Mouse (Mus musculus): ENCODE measurements around the gene Vkorc1l1.

Vkorc1l1 gene

DNA sequence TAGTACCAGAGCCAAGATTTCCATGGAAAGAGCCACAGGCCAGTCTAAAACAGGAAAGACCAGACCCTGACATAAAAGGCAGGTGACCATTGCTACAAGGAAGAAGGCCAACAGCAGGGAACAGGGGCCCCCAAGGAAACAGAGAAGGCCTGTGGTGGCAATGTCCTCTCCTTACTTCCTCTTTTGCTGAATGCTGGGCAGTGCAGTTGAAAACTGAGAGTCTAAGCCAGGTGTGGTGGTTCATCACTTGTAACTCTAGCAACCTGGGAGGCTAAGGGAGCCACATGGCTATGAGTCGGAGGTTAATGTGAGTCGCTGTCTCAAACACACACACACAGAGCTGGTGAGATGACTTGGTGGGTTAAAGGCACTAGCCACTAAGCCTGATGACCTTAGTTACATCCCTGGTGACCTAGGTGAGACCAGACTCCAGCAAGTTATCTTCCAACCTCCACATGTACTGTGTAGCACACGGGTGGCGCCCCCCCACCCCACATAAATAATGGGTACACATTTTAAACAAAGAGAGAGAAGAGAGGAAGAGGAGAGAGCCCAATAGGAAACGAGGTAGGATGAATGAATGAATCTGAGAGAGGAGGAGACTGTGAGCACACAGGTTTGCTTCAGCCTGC, 59.7 kb downstream of the Vkorc1l1 start:
- DNase-seq (ENCODE audit: low spot score), result no peak

DNA sequence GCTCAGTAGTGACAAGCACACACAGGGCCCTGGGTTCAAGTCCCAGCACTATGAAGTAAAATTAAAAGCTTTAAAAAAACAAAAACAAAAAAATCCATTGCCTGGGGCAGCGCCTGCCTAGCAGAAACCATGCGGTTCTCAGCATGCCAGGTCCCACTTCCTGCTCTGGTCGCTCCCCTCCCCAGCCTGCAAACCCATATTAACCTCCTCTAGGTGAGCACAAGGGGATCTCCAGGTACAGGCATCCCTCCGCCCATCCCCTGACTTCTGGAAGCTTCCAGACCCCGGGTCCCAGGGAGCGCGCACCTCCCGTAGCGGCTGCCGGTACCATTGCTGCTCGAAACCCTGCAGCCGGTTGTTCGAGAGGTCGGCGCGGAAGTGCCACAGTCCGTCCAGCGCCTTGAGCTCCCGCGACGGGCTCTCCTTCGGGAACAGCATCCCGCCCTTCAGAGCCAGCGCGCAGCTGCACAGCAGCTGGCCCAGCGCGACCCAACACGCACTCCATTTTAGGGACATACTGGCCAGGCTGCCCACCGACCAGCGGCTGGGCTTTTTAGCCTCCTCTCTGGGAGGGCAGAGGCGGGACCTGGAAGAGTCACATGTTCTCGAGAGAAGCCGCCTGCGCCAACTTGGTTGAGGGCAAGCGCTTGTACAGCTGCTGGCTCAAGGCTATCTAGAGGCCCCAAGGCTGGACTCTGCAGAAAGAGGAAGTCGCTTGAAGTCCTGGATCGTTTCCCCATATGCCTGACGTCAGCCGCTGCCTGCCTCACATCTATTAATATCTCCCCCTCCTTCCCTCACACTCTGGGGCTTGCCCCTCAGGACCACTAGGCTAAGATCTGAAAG, 60.8 kb downstream of the Vkorc1l1 start, which contains the start of gene Gusb:
TSS of gene Gusb (minus strand) at position 749 of the 846 bp plus-strand sequence.
- DNase-seq (ENCODE audit: low spot score), result peak; percentile 93

DNA sequence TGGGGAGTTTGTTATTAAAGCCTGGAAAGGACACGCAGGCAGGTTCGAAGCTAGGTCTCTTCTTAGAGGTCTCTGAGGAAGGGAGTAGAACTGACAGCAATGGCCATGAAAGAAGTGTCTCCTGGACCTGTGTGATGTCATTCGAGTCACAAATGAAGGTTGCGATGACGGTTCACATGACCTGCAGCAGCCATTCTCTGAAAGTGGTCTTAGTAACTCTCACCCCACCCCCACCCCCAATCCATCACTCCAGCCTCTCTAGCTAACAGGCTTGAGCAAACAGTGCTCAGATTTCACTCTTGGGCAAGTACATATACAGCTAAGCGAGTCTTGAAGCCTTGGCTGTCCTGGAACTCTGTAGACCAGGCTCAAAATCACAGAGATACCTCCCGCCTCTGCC, 61.5 kb downstream of the Vkorc1l1 start:
- DNase-seq (ENCODE audit: low spot score), result no peak

DNA sequence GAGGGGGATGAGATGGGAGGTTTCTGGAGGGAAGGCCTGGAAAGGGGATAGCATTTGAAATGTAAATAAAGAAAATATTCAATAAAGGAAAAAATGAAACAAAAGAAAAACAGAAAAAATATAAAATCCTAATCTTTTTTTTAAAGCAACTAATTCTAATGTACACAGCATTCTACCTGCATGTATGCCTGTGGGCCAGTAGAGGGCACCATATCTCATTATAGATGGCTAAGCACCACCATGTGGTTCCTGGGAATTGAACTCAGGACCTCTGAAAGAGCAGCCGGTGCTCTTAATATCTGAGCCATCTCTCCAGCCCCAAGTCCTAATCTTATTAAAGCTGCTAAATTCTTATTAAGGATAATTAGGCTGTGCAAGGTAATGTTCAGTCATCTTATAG, 65.6 kb downstream of the Vkorc1l1 start:
- no peak for DNase-seq (ENCODE audit: low spot score)

DNA sequence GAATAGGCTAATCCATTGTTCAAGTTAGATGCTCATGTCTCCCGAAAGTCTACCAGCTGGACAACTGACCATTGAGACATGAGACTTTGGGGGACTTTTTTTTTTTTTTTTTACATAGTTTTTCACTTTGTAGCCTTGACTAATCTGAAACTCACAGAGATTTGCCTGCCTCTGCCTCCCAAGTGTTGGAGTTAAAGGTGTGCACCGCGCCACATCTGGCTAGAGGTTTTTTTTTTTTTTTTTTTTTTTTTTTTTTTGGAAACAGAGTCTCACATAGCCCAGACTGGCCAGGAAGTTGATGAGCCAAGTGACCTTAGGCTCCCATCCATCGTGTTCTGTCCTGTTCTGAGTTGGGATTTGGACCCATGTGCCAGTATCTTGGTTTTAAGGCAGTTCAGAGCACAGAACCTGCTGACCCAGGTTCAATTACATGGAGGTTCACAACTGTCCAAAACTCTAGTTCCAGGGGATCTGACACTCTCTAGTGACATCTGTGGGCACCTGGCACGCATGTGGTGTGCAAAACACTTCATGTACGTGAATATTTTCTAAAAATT, 66.3 kb downstream of the Vkorc1l1 start:
- DNase-seq (ENCODE audit: low spot score), result no peak

DNA sequence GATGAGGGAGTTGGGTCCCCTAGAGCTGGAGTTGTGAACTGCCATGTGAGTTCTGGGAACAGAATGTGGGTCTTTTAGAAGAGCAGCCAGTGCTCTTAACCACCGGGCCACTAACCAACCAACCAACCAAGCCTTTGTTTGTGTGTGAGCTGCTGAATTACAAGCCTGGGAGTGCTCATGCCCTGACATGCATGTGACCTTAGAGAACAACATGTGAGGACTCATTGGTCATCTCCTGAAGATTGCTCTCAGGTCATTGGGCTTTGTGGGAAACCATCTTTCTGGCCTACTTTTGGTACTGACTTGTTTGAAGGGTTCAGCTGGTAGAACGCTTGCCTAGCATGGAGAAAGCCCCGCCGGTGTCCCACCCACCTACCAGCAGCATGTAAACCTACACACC, 68.0 kb downstream of the Vkorc1l1 start:
- DNase-seq (ENCODE audit: low spot score), result no peak

DNA sequence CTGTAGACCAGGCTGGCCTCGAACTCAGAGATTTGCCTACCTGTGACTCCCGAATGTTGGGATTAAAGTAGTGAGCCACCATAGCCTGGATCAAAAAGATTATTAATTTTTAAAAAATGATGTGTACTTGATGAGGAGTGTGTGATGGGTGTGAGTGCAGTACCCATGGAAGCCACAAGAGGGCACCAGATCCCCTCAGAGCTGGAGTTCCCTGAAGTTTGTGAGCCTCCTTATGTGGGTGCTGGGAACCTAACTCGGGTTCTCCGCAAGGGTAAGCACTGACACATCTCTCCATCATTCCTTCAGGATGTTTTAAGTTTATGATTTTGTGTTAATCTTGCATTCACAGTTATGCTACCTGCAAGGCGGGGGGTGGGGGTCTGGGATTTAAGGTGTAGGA, 69.2 kb downstream of the Vkorc1l1 start:
- no peak for DNase-seq (ENCODE audit: low spot score)

DNA sequence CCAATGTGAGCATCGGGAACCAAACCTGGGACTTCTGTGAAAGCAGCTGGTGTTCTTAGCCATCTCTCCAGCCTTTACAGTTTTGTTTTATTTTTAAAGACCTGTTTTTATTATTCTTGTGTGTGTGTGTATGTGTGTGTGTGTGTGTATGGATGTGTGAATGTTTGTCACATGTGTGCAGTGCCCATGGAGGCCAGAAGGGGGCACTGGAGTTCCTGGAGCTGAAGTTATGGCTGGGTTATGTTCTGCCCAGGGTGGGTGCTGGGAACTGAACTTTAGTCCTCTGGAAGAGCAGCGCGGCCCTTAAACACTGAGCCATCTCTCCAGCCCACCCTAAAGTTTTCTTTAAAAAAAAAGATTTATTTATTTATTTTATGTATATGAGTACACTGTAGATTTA, 73.3 kb downstream of the Vkorc1l1 start:
- no peak for DNase-seq (ENCODE audit: low spot score)

DNA sequence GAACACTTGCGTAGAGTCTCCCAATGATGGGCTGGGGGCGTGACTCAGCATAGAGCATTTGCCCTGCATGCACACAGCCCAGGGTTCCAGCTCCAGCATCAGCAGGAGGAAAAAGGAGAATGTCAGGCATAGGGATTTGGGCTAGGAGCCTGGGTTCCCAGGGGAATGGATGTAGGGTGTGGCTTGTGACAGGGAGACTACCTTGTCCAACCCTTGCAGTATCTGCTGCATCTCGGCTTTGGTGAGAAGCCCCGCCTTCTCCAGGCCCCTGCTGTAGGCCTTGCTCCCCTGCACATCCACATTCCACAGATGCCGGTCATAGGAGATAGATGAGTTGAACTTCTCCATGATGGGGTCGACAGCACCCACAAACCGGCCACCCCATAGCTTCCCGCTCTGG, 77.7 kb downstream of the Vkorc1l1 start:
- DNase-seq (ENCODE audit: low spot score), result peak; percentile 52

DNA sequence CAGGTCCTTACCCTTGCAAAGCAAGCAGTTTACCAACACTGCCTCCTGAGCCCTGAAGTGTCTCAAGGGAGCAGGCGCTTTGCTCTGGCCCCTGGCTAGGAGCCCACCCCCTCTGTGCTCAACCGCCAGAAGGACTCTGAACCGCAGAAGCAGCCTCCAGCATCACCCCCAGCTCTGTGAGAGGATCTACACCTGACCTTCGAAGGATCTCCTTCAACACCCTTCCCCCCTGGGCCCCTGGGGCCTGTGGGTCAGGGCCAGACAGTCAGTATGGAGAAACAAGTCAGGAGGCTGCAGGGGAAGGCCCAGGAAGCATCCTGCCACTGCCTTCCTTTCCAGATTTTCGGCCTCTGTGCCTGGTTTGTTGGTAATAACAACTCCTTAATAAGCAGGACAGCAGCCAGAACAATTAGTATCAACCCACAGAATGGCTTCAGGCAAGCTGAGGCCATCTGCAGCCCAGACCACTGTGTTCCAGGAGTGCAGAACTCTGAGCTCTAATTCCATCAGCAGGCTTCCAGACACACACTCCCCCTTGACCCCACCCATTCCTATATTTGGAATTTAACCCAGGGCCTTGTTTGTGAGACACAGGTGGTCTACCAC, 79.7 kb downstream of the Vkorc1l1 start:
- peak; percentile 84 for DNase-seq (ENCODE audit: low spot score)

DNA sequence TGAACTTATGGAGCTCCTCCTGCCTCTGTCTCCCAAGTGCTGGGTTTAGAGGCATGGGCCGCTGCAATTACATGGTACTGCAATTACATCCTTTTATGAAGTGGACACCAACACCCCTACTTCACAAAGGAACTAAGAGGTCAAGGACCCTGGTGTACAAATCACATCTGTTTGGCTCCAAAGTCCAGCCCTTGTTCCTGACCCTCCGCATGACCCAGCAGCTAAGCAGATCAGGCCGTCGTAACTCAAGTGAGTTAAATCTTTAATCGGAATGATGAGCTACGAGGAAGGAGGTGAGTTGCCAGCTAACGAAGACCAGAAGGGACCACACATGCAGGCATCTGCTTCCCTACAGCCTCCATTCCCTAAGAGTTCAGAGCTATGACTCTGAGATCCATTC, 80.6 kb downstream of the Vkorc1l1 start:
- DNase-seq (ENCODE audit: low spot score), result no peak

DNA sequence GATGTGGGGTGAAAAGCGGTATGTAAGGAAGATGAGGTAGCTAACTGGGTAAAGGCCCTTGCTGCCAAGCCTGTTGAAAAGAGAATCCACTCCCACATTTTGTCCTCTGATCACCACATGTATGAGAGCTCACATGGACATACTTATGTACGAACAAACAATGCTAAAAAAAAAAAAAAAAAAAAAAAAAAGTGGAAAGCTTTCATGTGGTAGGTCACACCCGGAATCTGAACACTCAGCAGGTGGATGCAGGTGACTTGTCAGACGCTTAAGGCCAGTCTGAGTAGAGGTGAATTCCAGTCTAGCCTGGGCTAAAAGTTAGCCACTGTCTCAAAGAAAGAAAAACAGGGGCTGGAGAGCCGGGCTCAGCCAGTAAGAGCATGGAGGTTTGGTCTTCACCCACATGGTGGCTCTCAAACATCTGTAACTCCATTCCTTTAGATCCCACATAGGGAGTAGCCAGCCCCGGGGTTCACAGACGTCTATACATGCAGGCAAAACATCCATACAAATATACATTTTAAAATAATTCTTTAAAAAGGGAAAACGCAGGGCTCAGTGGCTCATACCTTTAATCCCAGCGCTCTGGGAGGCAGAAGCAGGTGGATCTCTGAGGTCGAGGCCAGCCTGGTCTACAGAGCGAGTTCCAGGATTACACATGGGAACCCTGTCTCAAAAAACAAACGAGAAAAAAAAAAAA, 81.4 kb downstream of the Vkorc1l1 start:
- DNase-seq (ENCODE audit: low spot score), result peak; percentile 33

DNA sequence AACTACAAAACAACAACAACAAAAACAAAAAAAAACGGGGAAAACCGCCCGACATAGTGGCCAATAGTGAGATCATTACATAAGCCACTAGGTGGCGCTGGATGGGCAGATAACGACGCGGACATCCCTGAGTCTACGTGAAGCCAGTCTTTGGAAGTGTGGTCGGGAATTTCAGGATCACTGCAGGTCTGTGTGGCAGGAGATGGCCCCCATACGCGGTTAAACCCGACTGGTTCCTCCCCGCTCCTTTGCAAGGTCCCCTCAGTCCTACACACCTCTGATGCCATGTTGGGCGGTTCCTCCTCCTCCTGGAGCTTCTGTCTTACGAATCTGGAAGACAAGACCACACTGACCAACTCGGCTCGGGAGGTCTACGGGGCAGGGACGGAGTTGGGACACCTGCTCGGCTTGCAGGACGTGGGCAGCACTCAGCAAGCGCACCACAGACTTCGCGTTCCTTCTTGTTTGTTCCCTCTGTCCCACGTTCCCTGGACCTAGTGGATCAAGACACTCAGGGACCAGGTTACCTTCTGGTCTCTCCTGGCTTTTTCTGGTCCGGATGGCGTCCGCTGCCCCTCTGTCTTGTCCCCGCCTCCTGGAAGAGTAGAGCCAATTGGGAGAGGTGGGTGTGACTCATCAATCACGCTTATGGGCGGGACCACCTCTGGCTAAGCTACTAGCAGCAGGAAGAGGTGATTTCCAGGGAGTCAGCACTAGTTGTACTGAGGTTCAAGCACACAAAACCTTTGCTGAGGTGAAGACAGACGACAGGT, 82.2 kb downstream of the Vkorc1l1 start:
- DNase-seq (ENCODE audit: low spot score), result peak; percentile 95

DNA sequence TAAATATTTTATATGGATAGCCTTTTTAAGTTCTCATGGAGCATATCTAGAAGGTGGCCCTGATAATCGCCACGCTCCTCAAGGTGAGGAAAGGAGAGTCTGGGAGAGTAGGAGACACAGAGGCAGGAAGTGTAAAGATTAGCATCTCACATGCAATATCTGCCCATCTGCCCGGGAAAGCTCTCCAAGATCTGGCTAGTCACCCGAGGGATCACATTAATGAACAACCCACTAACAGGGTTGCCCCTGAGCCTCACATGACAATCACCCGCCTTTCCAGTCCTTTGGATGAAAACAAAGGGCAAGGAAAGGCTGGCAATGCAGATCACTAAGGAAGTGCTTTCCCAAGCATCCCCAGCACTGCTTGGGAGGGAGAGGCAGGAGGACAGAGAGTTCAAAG, 85.4 kb downstream of the Vkorc1l1 start:
- DNase-seq (ENCODE audit: low spot score), result no peak

DNA sequence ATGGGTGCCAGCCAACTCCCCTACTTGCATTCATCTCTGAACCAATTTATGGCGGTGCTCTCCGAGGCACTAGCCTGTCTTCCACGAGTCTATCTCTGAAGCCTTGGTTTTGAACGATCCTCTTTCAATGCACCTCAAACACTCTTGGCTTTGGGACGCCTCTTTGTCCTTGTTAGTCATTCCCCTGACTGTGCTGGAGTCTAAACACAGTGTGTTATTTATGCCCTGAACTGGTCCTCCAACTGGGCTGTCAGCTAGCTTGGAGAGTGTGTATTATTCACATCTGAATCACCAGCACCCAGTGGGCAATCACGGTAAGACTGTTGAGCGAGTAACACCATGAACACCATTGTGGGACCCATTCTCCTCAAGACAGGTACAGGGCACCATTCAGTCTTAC, 85.9 kb downstream of the Vkorc1l1 start:
- no peak for DNase-seq (ENCODE audit: low spot score)

DNA sequence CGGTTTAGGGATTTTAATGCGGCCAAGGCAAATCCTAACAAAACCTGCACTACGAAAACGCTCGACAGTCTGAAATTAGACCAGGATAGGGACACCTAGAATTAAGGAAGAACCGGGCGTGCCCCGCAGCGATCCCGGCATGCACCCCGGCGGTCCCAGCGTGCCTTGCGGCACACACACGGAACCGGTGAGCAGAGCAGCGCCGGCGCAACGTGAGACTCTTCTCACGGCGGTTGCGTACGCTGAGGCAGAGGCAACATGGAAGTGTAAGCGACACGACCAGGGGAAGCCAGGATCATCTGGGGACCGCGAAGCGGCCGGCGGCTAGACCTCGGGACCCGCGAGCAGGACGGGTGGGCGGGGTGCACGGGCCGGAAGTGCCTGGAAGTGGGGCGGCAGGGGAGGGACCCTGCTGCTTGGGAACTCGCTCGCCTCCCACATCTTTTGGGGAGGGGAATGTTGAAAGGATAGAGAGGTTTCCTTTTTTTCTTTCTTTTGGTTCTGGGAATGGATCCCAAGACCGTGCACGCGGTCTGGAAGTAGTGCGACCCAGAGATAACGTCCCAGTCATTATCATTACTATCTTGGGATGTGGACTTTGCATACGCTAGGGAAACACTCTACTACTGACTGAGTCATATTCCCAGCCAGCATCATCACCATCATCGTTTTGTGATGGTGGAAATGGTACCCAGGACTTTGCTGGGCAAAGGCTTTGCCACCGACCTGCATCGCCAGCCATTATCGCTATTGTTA, 87.5 kb downstream of the Vkorc1l1 start, which contains the start of the genes Asl and Crcp:
TSS of gene Asl (minus strand) at position 106 of the 756 bp plus-strand sequence.
TSS of gene Crcp (plus strand) at position 149 of the 756 bp plus-strand sequence.
- DNase-seq (ENCODE audit: low spot score), result peak; percentile 60

DNA sequence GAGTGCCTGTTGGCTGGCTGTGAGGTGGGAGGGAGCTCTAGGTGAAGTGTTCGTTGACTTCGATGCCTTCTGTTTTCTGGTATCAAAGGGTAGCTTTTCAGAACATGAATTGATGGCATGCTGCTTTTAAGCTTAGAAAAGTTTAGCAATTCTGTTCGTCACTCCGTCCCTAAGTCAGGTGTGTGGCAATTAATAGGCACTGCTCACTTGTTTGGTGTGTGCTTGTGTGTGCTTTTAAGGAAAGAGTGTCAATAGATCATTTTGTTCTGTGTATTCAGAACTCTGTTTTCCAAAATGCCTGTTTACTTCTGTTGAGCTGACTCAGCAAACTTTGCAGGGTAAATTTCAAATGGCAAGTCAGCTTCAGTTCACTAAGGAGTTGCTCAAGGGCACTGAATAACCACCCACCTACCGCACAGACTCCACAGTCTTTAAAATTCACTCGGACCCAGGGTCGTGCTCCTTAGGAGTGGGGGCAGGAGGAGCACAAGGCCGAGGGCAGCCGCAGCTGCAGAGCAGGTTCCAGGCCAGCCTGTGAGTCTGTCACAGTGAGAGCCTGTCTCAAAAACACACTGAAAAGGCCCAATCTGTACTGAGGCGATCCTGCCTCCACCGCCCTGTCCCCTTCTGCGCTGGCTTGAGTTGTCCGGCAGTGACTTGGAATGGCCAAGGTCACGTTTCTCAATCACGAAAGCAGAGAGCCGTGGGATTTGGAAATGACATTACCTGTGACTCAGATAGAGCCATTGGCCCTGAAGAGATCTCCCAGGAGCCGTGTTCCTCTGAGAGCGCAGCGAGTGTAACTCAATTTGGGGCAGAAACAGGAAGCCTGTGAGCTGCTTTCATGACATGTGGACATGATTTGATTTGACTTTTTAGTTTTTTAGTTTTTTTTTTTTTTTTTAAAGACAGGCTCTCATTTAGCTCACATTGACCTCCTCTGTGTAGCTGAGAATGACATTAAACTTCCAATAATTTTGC, 89.9 kb downstream of the Vkorc1l1 start:
- peak; percentile 96 for DNase-seq (ENCODE audit: low spot score)

DNA sequence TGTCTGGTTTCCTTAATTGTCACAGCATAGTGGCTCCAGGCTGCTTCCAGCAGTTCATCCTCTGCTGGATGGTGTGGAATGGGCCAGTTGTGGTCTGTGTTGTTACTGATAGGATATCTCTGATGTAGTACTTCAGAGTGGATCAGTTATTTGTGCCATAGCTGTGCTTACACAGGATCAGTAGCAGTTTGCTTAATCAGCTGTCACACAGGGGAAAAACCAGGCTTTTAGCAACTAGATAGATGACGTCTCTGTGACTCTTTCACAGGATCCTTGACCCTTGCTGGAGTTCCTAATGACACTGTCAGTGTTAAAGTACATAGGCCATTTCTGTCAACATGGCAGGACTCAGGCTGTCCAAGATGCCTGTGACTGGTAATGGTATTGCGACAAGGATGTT, 92.1 kb downstream of the Vkorc1l1 start:
- DNase-seq (ENCODE audit: low spot score), result peak; percentile 36

Measured in MN1 (cell line).